Mouse (Mus musculus): ENCODE data around the gene Nmbr. TPM values are rescaled to one million over a fixed set of nuclear protein-coding genes. Genes with fewer than 3 reads are reported as not detected.

Nmbr gene
- total RNA-seq, 2 experiments from 2014 or later: 3.8 to 4.9 TPM

GRCm38 (mm10) chr10:14760618-14761017 is 55.2 kb downstream of the Nmbr start:
- DNase-seq (ENCODE audit: low spot score in 2 of 2): no peak
- Histone ChIP-seq H3K4me3 (peak overlapping the region; percentile 40; the same call in 1 of the 2 replicates), H3K27ac (no peak overlapping the region)
- TF ChIP-seq CTCF (conservative IDR thresholded peaks at IDR 0.05): no peak

- no peak overlapping the region for H3K4me3 ChIP-seq
- DNase-seq (ENCODE audit: low spot score in 2 of 2): no peak
- H3K27ac ChIP-seq: no peak overlapping the region
- TF ChIP-seq CTCF (conservative IDR thresholded peaks at IDR 0.05): no peak
Observed at GRCm38 (mm10) chr10:14770227-14770910, 65.0 kb downstream of the Nmbr start.

- no peak overlapping the region for H3K4me3 ChIP-seq
- H3K27ac ChIP-seq: no peak overlapping the region
- no peak for TF ChIP-seq CTCF (conservative IDR thresholded peaks at IDR 0.05)
- DNase-seq (ENCODE audit: low spot score in 2 of 2): no peak
Observed at GRCm38 (mm10) chr10:14774499-14774898, 69.1 kb downstream of the Nmbr start.

DNA sequence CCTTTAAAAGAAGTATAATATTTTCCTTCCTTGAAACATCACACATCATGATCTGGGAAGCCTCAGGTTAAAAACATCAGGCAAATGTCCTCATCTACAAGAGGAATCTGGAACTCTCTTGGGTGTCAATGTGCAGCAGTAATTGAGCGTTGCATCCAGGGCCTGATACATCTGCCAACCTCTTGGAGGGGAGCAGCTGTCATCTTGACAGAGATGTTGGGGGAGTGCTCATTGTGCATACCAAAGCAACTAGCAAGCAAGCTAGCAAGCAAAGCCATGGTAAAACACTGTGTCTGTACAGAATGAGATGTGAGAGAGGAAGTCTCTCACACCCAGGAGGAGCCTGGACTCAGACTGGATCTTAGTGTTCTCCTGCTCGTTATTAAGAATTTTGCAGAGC is 84.6 kb downstream of the Nmbr start:
- no peak for TF ChIP-seq CTCF (conservative IDR thresholded peaks at IDR 0.05)
- Histone ChIP-seq H3K27ac (no peak overlapping the region), H3K4me3 (no peak overlapping the region)
- no peak for DNase-seq (ENCODE audit: low spot score in 2 of 2)

DNA sequence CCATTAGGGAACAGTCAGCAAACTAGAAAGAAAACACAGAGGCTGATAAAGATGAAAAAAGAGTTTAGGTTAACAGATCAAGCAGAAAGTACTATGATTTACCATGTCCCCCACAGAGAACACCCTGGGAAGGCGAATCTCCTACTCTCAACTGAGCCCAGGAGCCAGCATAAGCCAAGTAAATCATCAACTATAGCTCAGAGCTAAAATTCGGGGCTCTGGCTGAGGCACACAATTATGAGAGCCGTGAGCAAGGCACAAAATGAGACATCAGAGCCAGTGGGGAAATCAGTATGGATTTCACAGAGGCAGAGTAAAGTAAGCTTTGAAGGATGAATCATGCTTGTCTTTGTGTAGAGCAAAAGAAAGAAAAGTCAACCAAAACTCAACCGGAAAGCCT is 111.6 kb downstream of the Nmbr start:
- no peak for TF ChIP-seq CTCF (conservative IDR thresholded peaks at IDR 0.05)
- no peak overlapping the region for H3K27ac ChIP-seq
- DNase-seq (ENCODE audit: low spot score in 2 of 2): no peak
- H3K4me3 ChIP-seq: no peak overlapping the region

Other genes with a start within 250 kb of the Nmbr start
- 1 to 10 TPM in 1 of 2 experiments, under 1 TPM in 1; 0.59 to 1.2 TPM for gene Adgrg6, start 159.9 kb upstream of the Nmbr start, total RNA-seq (2021)
- 10 to 100 TPM; 70.7 to 78.1 TPM for gene Vta1, start within 50 bp of the Nmbr start, total RNA-seq (2021)
- not detected for gene Gje1, start 12.6 kb downstream of the Nmbr start, total RNA-seq (2021)